Mouse (Mus musculus) embryonic facial prominence, embryonic 14.5 days (tissue): ENCODE measurements around the gene Mettl9. TPM values are rescaled to one million over a fixed set of nuclear protein-coding genes. Genes with fewer than 3 reads are reported as not detected.

ENCODE experiments used
- ATAC-seq: fragments of 200-750 bp; cut with Nextera tagmentation; 2 replicates; pipeline ENCODE4 v1.8.0; 2017; ENCODE audit warnings: low read depth, moderate number of reproducible peaks, moderate TSS enrichment
- DNase-seq: peaks from one replicate; pipeline ENCODE4 v3.0.0-alpha.2; 2015; ENCODE audit warnings: low spot score
- H3K27ac ChIP-seq: fragments of 300-500 bp; sonication (generic); replicated peaks from 2 replicates; pipeline ENCODE4 v1.5.1; 2014; ENCODE audit warnings: low read depth, mild to moderate bottlenecking, low read length, moderate library complexity
- H3K27me3 ChIP-seq: fragments of 300-500 bp; sonication (generic); replicated peaks from 2 replicates; pipeline ENCODE4 v1.6.1; 2014; ENCODE audit warnings: low read length; ENCODE audit not compliant: control insufficient read depth, insufficient read depth
- H3K36me3 ChIP-seq: fragments of 300-500 bp; sonication (generic); 2 replicates; pipeline ENCODE4 v1.6.1; 2014; ENCODE audit warnings: low read length, mixed read lengths; ENCODE audit not compliant: control insufficient read depth, insufficient read depth
- H3K4me1 ChIP-seq: fragments of 300-500 bp; sonication (generic); 2 replicates; pipeline ENCODE4 v1.6.1; 2014; ENCODE audit warnings: antibody characterized with exemption, low read length; ENCODE audit not compliant: control insufficient read depth, insufficient read depth
- H3K4me2 ChIP-seq: fragments of 300-500 bp; sonication (generic); 2 replicates; pipeline ENCODE4 v1.6.1; 2014; ENCODE audit warnings: low read depth, mild to moderate bottlenecking, low read length, moderate library complexity, mixed read lengths
- H3K4me3 ChIP-seq: fragments of 300-500 bp; sonication (generic); 2 replicates; pipeline ENCODE4 v1.5.1; 2014; ENCODE audit warnings: low read depth, mild to moderate bottlenecking, low read length
- H3K9ac ChIP-seq: fragments of 300-500 bp; sonication (generic); 2 replicates; pipeline ENCODE4 v1.6.1; 2014; ENCODE audit warnings: low read depth, mild to moderate bottlenecking, low read length, moderate library complexity, mixed read lengths
- H3K9me3 ChIP-seq: fragments of 300-500 bp; sonication (generic); 2 replicates; pipeline ENCODE4 v1.6.1; 2016; ENCODE audit warnings: low read length; ENCODE audit not compliant: control insufficient read depth
- WGBS: fragments of 180-500 bp; shearing (Covaris S2); extraction: QIAGEN DNeasy Blood & Tissue Kit; methylation state at CpG from one replicate; pipeline ENCODE4 v1.1.7; 2014; 5-methylcytosine and 5-hydroxymethylcytosine counted together
- polyA plus RNA-seq: library from polyadenylated mRNA; unstranded; fragments of >200 nt; fragmentation: Nextera tagmentation; extraction: Ambion mirVana; gene quantifications from 2 replicates; pipeline ENCODE4 v1.2.1, GENCODE M21; 2014

The Mettl9 gene
- polyA plus RNA-seq, 1 experiment from 2014 or later, result 142 TPM

DNA sequence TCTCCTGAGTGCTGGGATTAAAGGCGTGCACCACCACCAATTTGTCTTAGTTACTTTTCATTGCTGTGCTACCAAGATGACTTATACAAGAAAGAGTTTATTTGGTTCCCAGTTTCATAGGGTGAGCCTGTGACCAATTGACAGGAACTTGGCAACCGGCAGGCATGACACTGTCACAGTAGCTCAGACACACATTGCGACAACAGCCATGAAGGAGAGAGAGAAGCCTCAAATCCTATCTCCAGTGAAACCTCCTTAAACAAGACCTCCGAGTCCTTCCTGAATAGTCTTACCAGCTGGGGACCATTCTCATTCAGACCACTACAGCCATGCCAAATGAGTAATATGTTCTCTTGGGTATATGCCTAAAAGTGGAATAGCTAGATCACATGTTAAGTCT, 18.8 kb downstream of the Mettl9 start:
- H3K27me3 ChIP-seq, result no peaks in the 10 kb centered on the region
- no peak overlapping the region for H3K4me2 ChIP-seq
- no peak overlapping the region for H3K4me3 ChIP-seq
- H3K9ac ChIP-seq, result no peak overlapping the region
- H3K36me3 ChIP-seq, result peaks cover 75% of the 10 kb centered on the region
- DNase-seq, result no peak
- H3K27ac ChIP-seq, result no peak overlapping the region
- no peak for ATAC-seq
- H3K9me3 ChIP-seq, result no peaks in the 10 kb centered on the region
- no peaks in the 10 kb centered on the region for H3K4me1 ChIP-seq
- 82% methylated on average over 4 of the region's 4 CpGs for WGBS

DNA sequence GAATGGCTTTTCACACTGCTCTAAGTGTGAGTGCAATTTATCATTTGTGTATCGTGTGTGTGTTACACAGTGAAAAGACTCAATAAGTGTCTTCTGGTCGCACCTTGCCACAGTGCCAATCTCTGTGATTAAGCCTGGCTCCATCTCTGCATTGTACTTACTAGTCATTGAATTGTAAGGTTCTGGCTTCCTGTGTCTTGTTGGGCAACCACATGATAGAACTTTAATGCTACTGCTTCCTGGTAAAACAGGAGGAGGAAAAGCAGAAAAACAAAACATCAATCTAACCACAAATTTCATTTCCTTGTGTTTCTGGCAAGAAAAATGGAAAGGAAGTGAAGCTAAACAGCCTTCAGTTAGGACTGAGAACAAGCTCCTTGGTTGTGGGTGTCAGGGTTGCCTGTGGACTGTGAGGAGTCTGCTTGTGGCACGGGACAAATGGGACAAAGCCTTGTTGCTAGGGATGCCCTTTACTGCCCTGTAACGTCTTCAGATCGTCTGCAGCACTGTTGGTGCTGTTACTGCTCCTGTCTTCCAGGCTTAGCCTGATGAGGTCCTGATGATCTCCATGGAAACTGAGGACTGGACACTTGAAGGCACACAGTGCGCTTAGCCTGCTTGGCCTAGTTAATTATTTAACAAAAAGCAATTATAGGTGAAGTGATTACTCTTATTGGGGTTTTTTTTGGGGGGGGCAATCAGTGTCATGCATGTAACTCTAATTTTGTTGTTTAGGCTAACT, 25.4 kb downstream of the Mettl9 start:
- WGBS, result 71% methylated on average over 6 of the region's 6 CpGs
- no peak for DNase-seq
- Histone ChIP-seq H3K9me3 (no peaks in the 10 kb centered on the region), H3K27me3 (no peaks in the 10 kb centered on the region), H3K4me1 (no peaks in the 10 kb centered on the region), H3K36me3 (peaks cover 61% of the 10 kb centered on the region), H3K27ac (no peak overlapping the region), H3K4me2 (no peak overlapping the region), H3K9ac (no peak overlapping the region), H3K4me3 (no peak overlapping the region)
- no peak for ATAC-seq

DNA sequence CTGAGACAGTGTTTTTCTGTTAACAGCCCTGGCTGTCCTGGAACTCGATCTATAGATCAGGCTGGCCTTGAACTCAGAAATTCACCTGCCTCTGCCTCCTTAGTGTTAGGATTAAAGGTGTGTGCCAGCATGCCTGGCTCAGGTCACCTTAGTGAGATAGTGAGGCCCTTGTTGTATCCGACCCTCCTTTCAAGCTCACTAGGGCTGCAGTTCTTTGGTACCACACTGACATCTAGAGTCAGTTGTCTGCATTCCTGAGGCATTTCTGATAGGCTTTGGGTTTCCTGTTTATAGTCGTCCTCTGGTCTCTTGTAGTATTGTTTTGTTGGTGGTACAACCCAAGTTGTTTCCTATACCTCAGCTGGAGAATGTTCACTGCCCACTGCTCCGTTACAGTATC, 30.1 kb downstream of the Mettl9 start:
- DNase-seq, result no peak

GRCm38 (mm10) chr7:121071276-121071675, 37.0 kb downstream of the Mettl9 start:
- Histone ChIP-seq H3K36me3 (peaks cover 53% of the 10 kb centered on the region), H3K27me3 (no peaks in the 10 kb centered on the region), H3K27ac (no peak overlapping the region), H3K4me1 (no peaks in the 10 kb centered on the region), H3K4me2 (no peak overlapping the region), H3K9ac (no peak overlapping the region), H3K9me3 (no peaks in the 10 kb centered on the region), H3K4me3 (no peak overlapping the region)
- DNase-seq (no peak), ATAC-seq (no peak)
- 71% methylated on average over 4 of the region's 4 CpGs for WGBS

More for the DNA sequence above, 30.1 kb downstream of the Mettl9 start:
- Histone ChIP-seq H3K4me1 (no peaks in the 10 kb centered on the region), H3K4me3 (no peak overlapping the region), H3K27ac (no peak overlapping the region), H3K27me3 (no peaks in the 10 kb centered on the region), H3K36me3 (peaks cover 27% of the 10 kb centered on the region), H3K9me3 (no peaks in the 10 kb centered on the region), H3K9ac (no peak overlapping the region), H3K4me2 (no peak overlapping the region)
- no peak for ATAC-seq
- 58% methylated on average over 4 of the region's 4 CpGs for WGBS

GRCm38 (mm10) chr7:121072506-121072905, 38.3 kb downstream of the Mettl9 start:
- H3K4me3 ChIP-seq, result no peak overlapping the region
- H3K4me1 ChIP-seq, result no peaks in the 10 kb centered on the region
- ATAC-seq (no peak), DNase-seq (no peak)
- no peaks in the 10 kb centered on the region for H3K9me3 ChIP-seq
- no peak overlapping the region for H3K9ac ChIP-seq
- peaks cover 61% of the 10 kb centered on the region for H3K36me3 ChIP-seq
- H3K27ac ChIP-seq, result no peak overlapping the region
- no peaks in the 10 kb centered on the region for H3K27me3 ChIP-seq
- WGBS, result 70% methylated on average over 5 of the region's 5 CpGs
- no peak overlapping the region for H3K4me2 ChIP-seq

DNA sequence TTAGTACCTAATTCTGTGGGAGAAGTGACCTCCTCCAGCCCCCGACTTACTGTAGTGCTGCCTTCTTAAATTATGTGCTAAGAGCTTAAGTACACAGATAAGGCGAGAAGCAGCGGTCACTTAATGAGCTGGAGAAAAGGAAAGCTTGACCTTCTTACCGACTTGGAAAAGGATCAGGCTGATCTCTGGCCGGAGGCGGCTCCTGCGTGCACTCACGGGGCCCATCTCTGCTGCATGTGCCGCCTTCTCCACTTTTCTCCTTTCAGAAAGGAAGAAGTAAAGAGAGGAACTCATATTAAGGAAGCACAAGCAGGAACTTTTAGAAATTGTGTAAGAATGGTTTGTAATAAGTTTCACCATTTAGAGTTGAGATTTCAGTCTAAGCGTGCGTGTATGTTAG, 40.0 kb downstream of the Mettl9 start, which contains the start of gene Igsf6:
Igsf6 (minus strand) TSS at position 292 of the 400 bp plus-strand sequence.
- H3K4me2 ChIP-seq, result no peak within 1 kb of the TSS
- no peaks in the 10 kb centered on the region for H3K4me1 ChIP-seq
- H3K36me3 ChIP-seq, result peaks cover 60% of the 10 kb centered on the region
- H3K27ac ChIP-seq, result no peak within 1 kb of the TSS
- no peak within 1 kb of the TSS for H3K9ac ChIP-seq
- H3K4me3 ChIP-seq, result no peak within 1 kb of the TSS
- ATAC-seq, result no peak
- no peak for DNase-seq
- 76% methylated on average over 11 of the region's 11 CpGs for WGBS
- H3K27me3 ChIP-seq, result no peaks in the 10 kb centered on the region
- H3K9me3 ChIP-seq, result no peaks in the 10 kb centered on the region

DNA sequence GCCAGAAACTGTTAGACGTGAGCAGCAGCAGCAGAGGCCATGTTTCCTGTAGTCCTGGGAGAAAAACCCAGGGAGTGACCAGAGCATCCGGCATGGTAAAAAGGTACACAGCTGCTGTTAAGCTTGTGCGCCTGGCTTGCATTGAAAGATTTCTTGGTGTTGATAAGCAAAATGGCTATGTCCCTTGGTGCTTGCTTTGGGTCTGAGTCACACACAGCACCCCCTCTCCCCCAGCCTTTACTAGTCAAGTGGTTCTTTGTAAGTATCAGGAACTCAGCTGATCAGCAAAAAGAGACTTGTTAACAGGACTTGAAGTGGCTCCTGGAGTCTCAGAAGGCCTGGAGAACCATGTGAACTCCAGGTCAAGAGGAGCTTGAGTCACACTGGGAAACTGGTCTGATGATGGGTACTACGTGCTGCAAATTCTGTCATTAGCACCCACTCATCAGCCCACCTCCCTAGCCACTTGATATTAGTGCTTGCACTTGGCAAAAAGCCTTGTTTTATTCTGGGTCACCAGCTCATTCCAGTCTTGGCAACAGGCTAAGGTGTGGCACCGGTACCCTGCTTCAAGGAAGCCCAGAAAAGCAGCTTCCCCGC, 40.7 kb downstream of the Mettl9 start:
- H3K27ac ChIP-seq, result no peak overlapping the region
- 86% methylated on average over 6 of the region's 6 CpGs for WGBS
- DNase-seq, result no peak
- H3K36me3 ChIP-seq, result peaks cover 55% of the 10 kb centered on the region
- no peaks in the 10 kb centered on the region for H3K4me1 ChIP-seq
- no peak overlapping the region for H3K9ac ChIP-seq
- no peak overlapping the region for H3K4me3 ChIP-seq
- H3K9me3 ChIP-seq, result no peaks in the 10 kb centered on the region
- no peak overlapping the region for H3K4me2 ChIP-seq
- ATAC-seq, result no peak
- H3K27me3 ChIP-seq, result no peaks in the 10 kb centered on the region

- DNase-seq (no peak), ATAC-seq (no peak)
- H3K4me1 ChIP-seq, result no peaks in the 10 kb centered on the region
- no peak overlapping the region for H3K9ac ChIP-seq
- WGBS, result 86% methylated on average over 5 of the region's 5 CpGs
- H3K27ac ChIP-seq, result no peak overlapping the region
- H3K27me3 ChIP-seq, result no peaks in the 10 kb centered on the region
- H3K9me3 ChIP-seq, result no peaks in the 10 kb centered on the region
- no peak overlapping the region for H3K4me3 ChIP-seq
- H3K4me2 ChIP-seq, result no peak overlapping the region
- H3K36me3 ChIP-seq, result peaks cover 51% of the 10 kb centered on the region
These were observed 41.2 kb downstream of the Mettl9 start for GRCm38 (mm10) chr7:121075416-121075815.

DNA sequence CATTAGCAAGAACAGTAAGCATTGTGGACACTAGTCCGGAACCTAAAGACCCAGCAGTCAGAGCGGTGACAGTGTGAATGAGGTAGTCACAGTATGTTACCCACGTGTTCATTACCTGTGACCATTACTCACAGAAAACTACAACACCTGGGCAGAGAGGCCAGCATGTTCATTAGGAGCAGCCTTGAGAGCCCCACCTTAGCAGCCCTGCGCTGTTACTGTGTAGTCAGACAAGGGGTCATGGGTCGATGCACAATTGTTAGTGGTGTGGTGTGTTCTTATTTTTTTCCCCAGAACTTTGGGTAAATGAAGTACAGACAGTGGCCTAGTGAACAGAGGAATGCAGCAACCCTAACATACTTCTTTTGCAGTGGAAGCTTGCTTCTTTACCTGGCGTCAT, 43.1 kb downstream of the Mettl9 start:
- Histone ChIP-seq H3K9me3 (no peaks in the 10 kb centered on the region), H3K4me3 (no peak overlapping the region), H3K27me3 (no peaks in the 10 kb centered on the region), H3K36me3 (peaks cover 32% of the 10 kb centered on the region), H3K27ac (no peak overlapping the region), H3K9ac (no peak overlapping the region), H3K4me1 (no peaks in the 10 kb centered on the region), H3K4me2 (no peak overlapping the region)
- 93% methylated on average over 6 of the region's 6 CpGs for WGBS
- no peak for DNase-seq
- ATAC-seq, result 0 out of 2 replicates have a peak, but pooled peaks have one; percentile 18
